Mouse (Mus musculus): ENCODE results near the gene Atp13a3.

DNA sequence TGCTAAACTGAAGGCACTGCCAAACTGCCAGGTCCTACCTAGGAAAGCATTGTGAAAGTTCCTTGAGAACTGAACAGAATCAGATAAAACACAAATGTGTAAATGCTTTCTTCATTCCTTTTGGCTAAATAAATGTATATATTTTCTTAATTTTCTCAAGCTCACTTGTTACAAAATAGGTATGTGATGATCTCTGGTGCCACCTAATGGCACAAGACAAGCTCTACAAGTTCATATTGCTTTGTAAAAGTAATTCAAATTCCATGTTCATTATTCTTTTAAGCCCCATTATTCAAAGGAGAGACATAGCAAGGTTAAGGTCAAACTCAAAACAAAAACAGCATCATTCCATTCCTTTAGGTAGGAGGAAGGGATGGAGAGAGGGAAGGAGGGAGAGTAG, 91.5 kb downstream of the Atp13a3 start:
- TF ChIP-seq POLR2A (IDR thresholded peaks at IDR 0.05; ENCODE audit: control insufficient read depth, low read depth, low read length) (no peak), CTCF (IDR thresholded peaks at IDR 0.05; ENCODE audit: control insufficient read depth, insufficient read depth, insufficient replicate concordance, low read depth, low read length) (no peak)
